Mouse (Mus musculus) kidney, postnatal 0 days (tissue): Measurements from ENCODE around the gene Golt1b. TPM values are rescaled to one million over a fixed set of nuclear protein-coding genes. Genes with fewer than 3 reads are reported as not detected.

Experiments
- ATAC-seq: fragments of 200-750 bp; cut with Nextera tagmentation; replicated peaks from 2 replicates; pipeline ENCODE4 v1.8.0; 2017; ENCODE audit warnings: low read depth, moderate number of reproducible peaks, moderate TSS enrichment, moderate library complexity; ENCODE audit not compliant: low FRiP score
- DNase-seq: peaks from one replicate; pipeline ENCODE4 v3.0.0-alpha.2; 2016; ENCODE audit warnings: low spot score
- H3K27ac ChIP-seq: fragments of 300-500 bp; sonication (generic); 2 replicates; pipeline ENCODE4 v1.5.1; 2014; ENCODE audit warnings: mild to moderate bottlenecking
- H3K27me3 ChIP-seq: fragments of 300-500 bp; sonication (generic); 2 replicates; pipeline ENCODE4 v1.6.1; 2014; ENCODE audit warnings: low read length, mixed read lengths; ENCODE audit not compliant: insufficient read depth
- H3K36me3 ChIP-seq: fragments of 300-500 bp; sonication (generic); 2 replicates; pipeline ENCODE4 v1.6.1; 2014; ENCODE audit warnings: low read length, mixed read lengths; ENCODE audit not compliant: insufficient read depth
- H3K4me1 ChIP-seq: fragments of 300-500 bp; sonication (generic); replicated peaks from 2 replicates; pipeline ENCODE4 v1.6.1; 2014; ENCODE audit warnings: antibody characterized with exemption, low read length, mixed read lengths; ENCODE audit not compliant: insufficient read depth
- H3K4me2 ChIP-seq: fragments of 300-500 bp; sonication (generic); 2 replicates; pipeline ENCODE4 v1.6.1; 2014; ENCODE audit warnings: mild to moderate bottlenecking, low read length, moderate library complexity, mixed read lengths
- H3K4me3 ChIP-seq: fragments of 300-500 bp; sonication (generic); replicated peaks from 2 replicates; pipeline ENCODE4 v1.5.1; 2014; ENCODE audit warnings: low read depth, low read length
- H3K9ac ChIP-seq: fragments of 300-500 bp; sonication (generic); 2 replicates; pipeline ENCODE4 v1.6.1; 2014; ENCODE audit warnings: low read depth, low read length
- H3K9me3 ChIP-seq: fragments of 300-500 bp; sonication (generic); replicated peaks from 2 replicates; pipeline ENCODE4 v1.6.1; 2016; ENCODE audit warnings: low read length, inconsistent platforms, mixed read lengths
- CTCF ChIP-seq: IDR thresholded peaks from 2 replicates; pipeline ENCODE4 v1.5.1; 2016; ENCODE audit warnings: antibody characterized with exemption, low read depth, mild to moderate bottlenecking, moderate library complexity
- WGBS: fragments of 180-500 bp; shearing (Covaris S2); extraction: QIAGEN DNeasy Blood & Tissue Kit; methylation state at CpG from one replicate; pipeline ENCODE4 v1.1.7; 2014; 5-methylcytosine and 5-hydroxymethylcytosine counted together
- polyA plus RNA-seq: library from polyadenylated mRNA; unstranded; fragments of >200 nt; fragmentation: Nextera tagmentation; extraction: Ambion mirVana; gene quantifications from 2 replicates; pipeline ENCODE4 v1.2.1, GENCODE M21; 2015

Golt1b gene
- polyA plus RNA-seq, 1 experiment from 2014 or later = 68.7 TPM

GRCm38 (mm10) chr6:142365742-142366472 is 21.1 kb upstream of the Golt1b start:
- Histone ChIP-seq H3K4me3 (no peak overlapping the region), H3K27ac (no peak overlapping the region), H3K9ac (no peak overlapping the region), H3K36me3 (peaks cover 30% of the 10 kb centered on the region; the same call in 1 of the 2 replicates), H3K4me1 (no peaks in the 10 kb centered on the region), H3K4me2 (no peak overlapping the region), H3K9me3 (no peaks in the 10 kb centered on the region), H3K27me3 (no peaks in the 10 kb centered on the region)
- DNase-seq (peak; percentile 51), ATAC-seq (peak; percentile 79)
- WGBS = 48% methylated on average over 8 of the region's 8 CpGs
- no peak for TF ChIP-seq CTCF

- H3K27me3 ChIP-seq = no peaks in the 10 kb centered on the region
- no peak overlapping the region for H3K4me2 ChIP-seq
- DNase-seq (no peak), ATAC-seq (no peak)
- H3K4me1 ChIP-seq = no peaks in the 10 kb centered on the region
- H3K9me3 ChIP-seq = no peaks in the 10 kb centered on the region
- WGBS = 84% methylated on average over 10 of the region's 10 CpGs
- peaks cover 28% of the 10 kb centered on the region; the same call in 1 of the 2 replicates for H3K36me3 ChIP-seq
- H3K27ac ChIP-seq = no peak overlapping the region
- H3K4me3 ChIP-seq = no peak overlapping the region
- no peak overlapping the region for H3K9ac ChIP-seq
- no peak for TF ChIP-seq CTCF
Observed at GRCm38 (mm10) chr6:142366473-142367018, 20.5 kb upstream of the Golt1b start.

- H3K4me3 ChIP-seq = no peak overlapping the region
- DNase-seq = no peak
- WGBS = 91% methylated on average over 3 of the region's 3 CpGs
- TF ChIP-seq CTCF = no peak
- no peak overlapping the region for H3K4me2 ChIP-seq
- H3K27me3 ChIP-seq = no peaks in the 10 kb centered on the region
- peaks cover 27% of the 10 kb centered on the region for H3K36me3 ChIP-seq
- no peak for ATAC-seq
- H3K9ac ChIP-seq = no peak overlapping the region
- no peaks in the 10 kb centered on the region for H3K4me1 ChIP-seq
- no peak overlapping the region for H3K27ac ChIP-seq
- H3K9me3 ChIP-seq = no peaks in the 10 kb centered on the region
Observed at GRCm38 (mm10) chr6:142367565-142367964, 19.5 kb upstream of the Golt1b start.

- TF ChIP-seq CTCF = no peak
- 88% methylated on average over 3 of the region's 3 CpGs for WGBS
- H3K27ac ChIP-seq = no peak overlapping the region
- no peak for ATAC-seq
- H3K4me3 ChIP-seq = no peak overlapping the region
- no peaks in the 10 kb centered on the region for H3K4me1 ChIP-seq
- H3K36me3 ChIP-seq = peaks cover 23% of the 10 kb centered on the region
- no peaks in the 10 kb centered on the region for H3K9me3 ChIP-seq
- no peak overlapping the region for H3K4me2 ChIP-seq
- no peak overlapping the region for H3K9ac ChIP-seq
- H3K27me3 ChIP-seq = no peaks in the 10 kb centered on the region
- no peak for DNase-seq
Observed at GRCm38 (mm10) chr6:142369568-142369967, 17.5 kb upstream of the Golt1b start.

GRCm38 (mm10) chr6:142377081-142377480 is 9.9 kb upstream of the Golt1b start:
- no peaks in the 10 kb centered on the region for H3K4me1 ChIP-seq
- peaks cover 15% of the 10 kb centered on the region for H3K36me3 ChIP-seq
- H3K27me3 ChIP-seq = no peaks in the 10 kb centered on the region
- H3K9ac ChIP-seq = no peak overlapping the region
- DNase-seq (no peak), ATAC-seq (no peak)
- no peak overlapping the region for H3K27ac ChIP-seq
- no peak overlapping the region for H3K4me3 ChIP-seq
- 26% methylated on average over 1 of the region's 1 CpGs for WGBS
- no peak for TF ChIP-seq CTCF
- no peak overlapping the region for H3K4me2 ChIP-seq
- no peaks in the 10 kb centered on the region for H3K9me3 ChIP-seq

- no peak overlapping the region for H3K9ac ChIP-seq
- DNase-seq (no peak), ATAC-seq (no peak)
- 88% methylated on average over 8 of the region's 8 CpGs for WGBS
- no peaks in the 10 kb centered on the region for H3K9me3 ChIP-seq
- peaks cover 12% of the 10 kb centered on the region for H3K36me3 ChIP-seq
- no peak for TF ChIP-seq CTCF
- no peaks in the 10 kb centered on the region for H3K27me3 ChIP-seq
- H3K4me1 ChIP-seq = no peaks in the 10 kb centered on the region
- H3K4me2 ChIP-seq = no peak overlapping the region
- no peak overlapping the region for H3K27ac ChIP-seq
- H3K4me3 ChIP-seq = no peak overlapping the region
Observed at GRCm38 (mm10) chr6:142378576-142379330, 8.3 kb upstream of the Golt1b start.
